Mouse (Mus musculus): ENCODE data around the gene Rspo4. TPM values are rescaled to one million over a fixed set of nuclear protein-coding genes. Genes with fewer than 3 reads are reported as not detected.
A peak's percentile ranks its signal among the peaks of the same experiment; 100 is the strongest.

The Rspo4 gene
- total RNA-seq, 1 experiment = 0.18 TPM

DNA sequence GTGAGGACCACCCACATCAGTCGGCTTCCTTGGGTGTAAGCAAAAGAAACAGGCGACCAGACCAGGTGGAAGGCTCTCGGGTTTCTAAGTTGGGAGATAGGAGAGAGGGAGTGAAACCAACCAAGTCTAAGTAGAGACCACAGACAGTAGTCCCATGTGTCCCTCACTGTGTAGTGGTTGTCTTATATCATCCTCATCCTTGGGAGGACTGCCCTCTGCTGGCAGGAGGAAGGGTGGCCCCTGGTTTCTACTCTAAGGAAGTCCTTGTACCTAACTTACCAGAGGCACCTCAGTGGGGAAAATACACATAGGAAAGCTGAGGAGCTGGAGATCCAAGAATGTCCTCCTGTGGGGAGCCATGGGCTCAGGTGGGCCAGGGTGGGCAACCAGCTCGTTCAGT lies 23.8 kb downstream of the Rspo4 start:
- Histone ChIP-seq H3K4me1 (ENCODE audit: control insufficient read depth in 2 of 2, insufficient read depth in 2 of 2, low read length in 2 of 2, poor library complexity in 1 of 2) (no peaks in the 10 kb centered on the region), H3K27ac (ENCODE audit: insufficient read depth, low read depth, low read length, poor library complexity, severe bottlenecking) (no peak overlapping the region), H3K4me3 (ENCODE audit: insufficient read depth in 1 of 2, low read depth in 1 of 2, low read length in 2 of 2, poor library complexity in 1 of 2, severe bottlenecking in 1 of 2) (no peak overlapping the region), H3K9ac (ENCODE audit: insufficient read depth, low read depth, low read length, poor library complexity, severe bottlenecking) (no peak overlapping the region), H3K36me3 (ENCODE audit: control insufficient read depth, insufficient read depth, low read length, poor library complexity, severe bottlenecking) (no peaks in the 10 kb centered on the region), H3K9me3 (ENCODE audit: control insufficient read depth, insufficient read depth, low read depth, low read length) (no peaks in the 10 kb centered on the region)
- no peak for TF ChIP-seq MAFK (IDR thresholded peaks at IDR 0.05; ENCODE audit: insufficient read depth, low read depth, low read length)
- peak; percentile 87 for TF ChIP-seq ZC3H11A (IDR thresholded peaks at IDR 0.05; ENCODE audit: borderline replicate concordance, low read depth, low read length)
- in situ Hi-C loops (cut with MboI; ENCODE audit: low sequenced_read_pairs in 2 of 2, unreplicated experiment in 2 of 2) = no loop called here
- peak; percentile 67 for DNase-seq (ENCODE audit: low read depth, low spot score)

DNA sequence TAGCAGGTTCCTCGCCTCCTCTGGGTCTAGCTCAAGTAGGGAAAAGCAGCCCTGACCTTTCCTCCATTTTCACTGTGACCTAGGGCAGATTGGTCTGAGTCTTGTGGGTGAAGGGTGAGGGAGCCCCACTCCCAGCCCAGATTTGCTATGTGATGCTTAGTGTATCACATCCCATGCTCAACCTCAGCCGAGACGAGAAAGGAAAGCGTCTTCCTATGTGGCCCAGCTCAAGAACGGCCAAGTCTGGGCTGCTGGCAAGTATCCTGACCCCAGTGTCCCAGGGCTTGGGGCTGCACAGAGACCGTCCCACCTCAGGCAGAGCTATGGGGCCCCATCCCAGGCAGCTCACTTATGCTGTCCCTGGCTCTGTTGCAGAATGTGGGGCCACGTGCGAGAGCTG lies 25.5 kb downstream of the Rspo4 start:
- in situ Hi-C loops (cut with MboI; ENCODE audit: low sequenced_read_pairs in 2 of 2, unreplicated experiment in 2 of 2) = no loop called here
- H3K4me1 ChIP-seq (ENCODE audit: control insufficient read depth in 2 of 2, insufficient read depth in 2 of 2, low read length in 2 of 2, poor library complexity in 1 of 2) = no peaks in the 10 kb centered on the region
- no peak overlapping the region for H3K9ac ChIP-seq (ENCODE audit: insufficient read depth, low read depth, low read length, poor library complexity, severe bottlenecking)
- no peak for DNase-seq (ENCODE audit: low read depth, low spot score)
- no peak overlapping the region for H3K27ac ChIP-seq (ENCODE audit: insufficient read depth, low read depth, low read length, poor library complexity, severe bottlenecking)
- no peaks in the 10 kb centered on the region for H3K9me3 ChIP-seq (ENCODE audit: control insufficient read depth, insufficient read depth, low read depth, low read length)
- TF ChIP-seq HCFC1 (IDR thresholded peaks at IDR 0.05; ENCODE audit: borderline replicate concordance, insufficient read depth, low read length) (no peak), ZNF384 (IDR thresholded peaks at IDR 0.05; ENCODE audit: low read depth, low read length) (no peak), MAFK (IDR thresholded peaks at IDR 0.05; ENCODE audit: insufficient read depth, low read depth, low read length) (no peak), CHD2 (IDR thresholded peaks at IDR 0.05; ENCODE audit: low read depth, low read length) (no peak), ZC3H11A (IDR thresholded peaks at IDR 0.05; ENCODE audit: borderline replicate concordance, low read depth, low read length) (no peak)
- H3K4me3 ChIP-seq (ENCODE audit: insufficient read depth in 1 of 2, low read depth in 1 of 2, low read length in 2 of 2, poor library complexity in 1 of 2, severe bottlenecking in 1 of 2) = no peak overlapping the region
- H3K36me3 ChIP-seq (ENCODE audit: control insufficient read depth, insufficient read depth, low read length, poor library complexity, severe bottlenecking) = no peaks in the 10 kb centered on the region

DNA sequence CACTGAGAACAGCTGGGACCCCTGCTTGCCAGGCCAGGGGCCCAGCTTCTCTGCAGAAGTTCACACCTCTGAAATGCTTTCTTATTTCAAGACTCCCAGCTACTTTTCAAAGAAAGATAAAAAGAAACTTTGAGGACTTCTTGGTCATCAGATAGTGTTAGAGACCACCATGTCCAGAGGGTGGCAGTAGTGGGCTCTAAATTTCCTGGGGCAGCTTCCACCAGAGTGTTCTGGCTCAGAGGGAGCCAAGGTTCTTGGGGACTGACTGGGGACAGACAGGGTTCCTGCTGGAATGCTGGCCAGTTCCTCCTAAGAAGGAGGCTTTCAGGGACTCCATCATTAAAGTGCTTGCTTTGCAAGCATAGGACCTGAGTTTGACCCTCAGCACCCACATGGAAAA lies 31.8 kb downstream of the Rspo4 start:
- Histone ChIP-seq H3K4me1 (ENCODE audit: control insufficient read depth in 2 of 2, insufficient read depth in 2 of 2, low read length in 2 of 2, poor library complexity in 1 of 2) (no peaks in the 10 kb centered on the region), H3K36me3 (ENCODE audit: control insufficient read depth, insufficient read depth, low read length, poor library complexity, severe bottlenecking) (no peaks in the 10 kb centered on the region), H3K9me3 (ENCODE audit: control insufficient read depth, insufficient read depth, low read depth, low read length) (no peaks in the 10 kb centered on the region), H3K27ac (ENCODE audit: insufficient read depth, low read depth, low read length, poor library complexity, severe bottlenecking) (no peak overlapping the region), H3K4me3 (ENCODE audit: insufficient read depth in 1 of 2, low read depth in 1 of 2, low read length in 2 of 2, poor library complexity in 1 of 2, severe bottlenecking in 1 of 2) (no peak overlapping the region), H3K9ac (ENCODE audit: insufficient read depth, low read depth, low read length, poor library complexity, severe bottlenecking) (no peak overlapping the region)
- no peak for TF ChIP-seq CHD2 (IDR thresholded peaks at IDR 0.05; ENCODE audit: low read depth, low read length)
- no peak for TF ChIP-seq MAFK (IDR thresholded peaks at IDR 0.05; ENCODE audit: insufficient read depth, low read depth, low read length)
- no peak for TF ChIP-seq ZC3H11A (IDR thresholded peaks at IDR 0.05; ENCODE audit: borderline replicate concordance, low read depth, low read length)
- TF ChIP-seq HCFC1 (IDR thresholded peaks at IDR 0.05; ENCODE audit: borderline replicate concordance, insufficient read depth, low read length) = no peak
- no peak for TF ChIP-seq ZNF384 (IDR thresholded peaks at IDR 0.05; ENCODE audit: low read depth, low read length)
- DNase-seq (ENCODE audit: low read depth, low spot score) = peak; percentile 43
- in situ Hi-C loops (cut with MboI; ENCODE audit: low sequenced_read_pairs in 2 of 2, unreplicated experiment in 2 of 2) = loop anchor here in 1 of 2 experiments (10.0 kb wide), 1 partner anchor 120 kb away; the partner anchor contains the start of gene Slc52a3

DNA sequence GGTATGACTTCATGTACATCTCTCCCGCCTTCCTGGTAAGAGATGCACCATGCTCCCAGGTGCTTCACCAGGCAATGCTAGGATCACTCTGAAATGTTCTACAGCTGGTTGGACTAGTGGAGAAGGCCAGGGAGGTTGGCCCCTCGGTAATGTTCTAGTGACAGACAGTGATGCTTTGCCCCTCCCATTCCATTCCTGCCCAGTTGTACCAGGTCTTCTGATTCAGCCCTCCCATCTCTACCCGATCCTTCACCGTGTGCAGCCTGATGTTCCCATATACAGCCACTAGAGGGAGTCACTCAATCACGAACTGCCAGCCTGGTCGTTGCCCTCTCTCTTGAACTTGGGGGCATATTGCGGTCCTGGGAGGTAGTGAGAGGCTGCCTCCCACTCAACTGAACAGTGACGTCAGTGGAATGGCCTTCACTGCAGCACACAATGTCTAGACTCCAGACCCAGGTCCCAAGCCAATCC lies 33.3 kb downstream of the Rspo4 start:
- H3K9me3 ChIP-seq (ENCODE audit: control insufficient read depth, insufficient read depth, low read depth, low read length) = no peaks in the 10 kb centered on the region
- H3K4me3 ChIP-seq (ENCODE audit: insufficient read depth in 1 of 2, low read depth in 1 of 2, low read length in 2 of 2, poor library complexity in 1 of 2, severe bottlenecking in 1 of 2) = no peak overlapping the region
- TF ChIP-seq ZC3H11A (IDR thresholded peaks at IDR 0.05; ENCODE audit: borderline replicate concordance, low read depth, low read length) (0 out of 2 replicates have a peak, but pooled peaks have one; percentile 41), ZNF384 (IDR thresholded peaks at IDR 0.05; ENCODE audit: low read depth, low read length) (no peak)
- no peak overlapping the region for H3K27ac ChIP-seq (ENCODE audit: insufficient read depth, low read depth, low read length, poor library complexity, severe bottlenecking)
- in situ Hi-C loops (cut with MboI; ENCODE audit: low sequenced_read_pairs in 2 of 2, unreplicated experiment in 2 of 2) = loop anchor here in 1 of 2 experiments (10.0 kb wide), 1 partner anchor 119 kb away; the partner anchor contains the start of gene Slc52a3
- H3K9ac ChIP-seq (ENCODE audit: insufficient read depth, low read depth, low read length, poor library complexity, severe bottlenecking) = no peak overlapping the region
- peaks cover 0 to 2% of the 10 kb centered on the region in 2 experiments; a peak in 1 of 4 replicates for H3K4me1 ChIP-seq (ENCODE audit: control insufficient read depth in 2 of 2, insufficient read depth in 2 of 2, low read length in 2 of 2, poor library complexity in 1 of 2)
- H3K36me3 ChIP-seq (ENCODE audit: control insufficient read depth, insufficient read depth, low read length, poor library complexity, severe bottlenecking) = no peaks in the 10 kb centered on the region
- peak; percentile 65 for DNase-seq (ENCODE audit: low read depth, low spot score)

DNA sequence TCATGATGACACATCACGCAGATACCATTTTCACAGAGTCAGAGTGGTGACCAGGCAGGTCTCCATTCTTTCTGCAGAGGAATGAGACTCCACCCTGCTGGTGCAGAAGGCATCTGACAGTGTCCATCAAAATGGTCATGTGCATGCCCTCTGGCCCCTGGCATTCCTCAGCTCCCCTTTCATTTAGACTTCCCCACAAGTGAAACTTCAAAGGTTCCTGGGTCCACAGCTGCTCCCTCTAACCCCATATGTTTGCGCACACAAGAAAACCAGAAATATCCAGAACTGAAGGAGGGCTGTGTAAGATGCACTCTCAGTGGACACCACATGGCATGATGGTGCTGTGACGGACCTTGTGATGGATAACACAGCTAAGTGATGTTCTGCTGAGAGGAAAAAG lies 35.9 kb downstream of the Rspo4 start:
- Histone ChIP-seq H3K36me3 (ENCODE audit: control insufficient read depth, insufficient read depth, low read length, poor library complexity, severe bottlenecking) (no peaks in the 10 kb centered on the region), H3K27ac (ENCODE audit: insufficient read depth, low read depth, low read length, poor library complexity, severe bottlenecking) (no peak overlapping the region), H3K9ac (ENCODE audit: insufficient read depth, low read depth, low read length, poor library complexity, severe bottlenecking) (no peak overlapping the region), H3K4me1 (ENCODE audit: control insufficient read depth in 2 of 2, insufficient read depth in 2 of 2, low read length in 2 of 2, poor library complexity in 1 of 2) (peaks cover 0 to 2% of the 10 kb centered on the region in 2 experiments; a peak in 1 of 4 replicates), H3K4me3 (ENCODE audit: insufficient read depth in 1 of 2, low read depth in 1 of 2, low read length in 2 of 2, poor library complexity in 1 of 2, severe bottlenecking in 1 of 2) (no peak overlapping the region), H3K9me3 (ENCODE audit: control insufficient read depth, insufficient read depth, low read depth, low read length) (no peaks in the 10 kb centered on the region)
- no peak for DNase-seq (ENCODE audit: low read depth, low spot score)
- no peak for TF ChIP-seq MAFK (IDR thresholded peaks at IDR 0.05; ENCODE audit: insufficient read depth, low read depth, low read length)
- TF ChIP-seq ZC3H11A (IDR thresholded peaks at IDR 0.05; ENCODE audit: borderline replicate concordance, low read depth, low read length) = no peak
- no peak for TF ChIP-seq HCFC1 (IDR thresholded peaks at IDR 0.05; ENCODE audit: borderline replicate concordance, insufficient read depth, low read length)
- in situ Hi-C loops (cut with MboI; ENCODE audit: low sequenced_read_pairs in 2 of 2, unreplicated experiment in 2 of 2) = loop anchor here in 1 of 2 experiments (10.0 kb wide), 1 partner anchor 116 kb away; the partner anchor contains the start of gene Slc52a3
